In the genomic region with DNA sequence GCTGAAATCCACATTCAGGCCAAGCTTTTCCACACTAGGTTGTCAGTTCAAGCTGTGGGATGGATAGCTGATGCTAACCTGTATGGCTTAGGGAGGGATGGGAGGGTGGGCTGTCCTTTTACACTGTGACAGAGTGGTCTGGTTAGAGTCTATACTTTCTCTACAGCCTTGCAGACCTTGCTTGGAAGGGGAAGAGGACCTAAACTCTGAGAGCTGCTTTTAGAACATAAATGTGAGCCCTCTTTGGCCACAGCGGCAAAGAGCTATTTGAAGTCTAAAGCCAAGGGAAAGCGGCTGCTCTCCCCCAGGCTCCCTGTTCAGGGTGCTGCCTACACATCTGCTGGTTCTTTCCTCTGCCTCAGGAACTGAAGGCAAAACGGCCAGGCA, we compare ENCODE assay signal across 9 mouse cellular contexts. TPM values are rescaled to one million over a fixed set of nuclear protein-coding genes. Genes with fewer than 3 reads are reported as not detected.
A peak's percentile ranks its signal among the peaks of the same experiment; 100 is the strongest.
DNase-seq lines count a peak whose midpoint lies in the region; ATAC-seq and TF ChIP-seq lines count a peak whose summit lies in the region.
"Had no signal": no experiment of that assay in that cellular context is flagged by ENCODE, and none has a peak within 500 bp of the region (broad histone marks: within the 10 kb centered on the region; RNA-seq: fewer than 3 reads in every experiment).

No protein-coding gene starts in this region.

- H3K79me2 ChIP-seq in macrophage (ENCODE audit: inconsistent target) = peaks cover 53% of the 10 kb centered on the region

- WGBS in heart, embryonic 11.5 days (ENCODE audit: insufficient replicate concordance) = 26% methylated on average over 3 of the region's 3 CpGs
- WGBS in lung, postnatal 0 days = 17% methylated on average over 3 of the region's 3 CpGs
- 30% methylated on average over 3 of the region's 3 CpGs for WGBS in embryonic facial prominence, embryonic 14.5 days
- WGBS in macrophage (ENCODE audit: missing documents) = 0% methylated on average over 2 of the region's 3 CpGs

- no peak for DNase-seq in heart, postnatal 14 days
- peak; percentile 39 for DNase-seq in lung, postnatal 0 days (ENCODE audit: low spot score)
- no peak for DNase-seq in lung, postnatal 14 days
- DNase-seq in embryonic facial prominence, embryonic 14.5 days (ENCODE audit: low spot score) = no peak
- DNase-seq in cerebellum, adult 11-12 months = no peak
- DNase-seq: forebrain, postnatal 0 days had no signal

- no peaks in the 10 kb centered on the region for H3K27me3 ChIP-seq in heart, embryonic 11.5 days (ENCODE audit: control insufficient read depth, insufficient read depth, low read length)
- H3K27me3 ChIP-seq in lung, postnatal 0 days (replicated peaks; ENCODE audit: insufficient read depth, low read length) = no peaks in the 10 kb centered on the region
- no peaks in the 10 kb centered on the region for H3K27me3 ChIP-seq in embryonic facial prominence, embryonic 14.5 days (replicated peaks; ENCODE audit: control insufficient read depth, insufficient read depth, low read length)

- intact Hi-C loops in heart, postnatal 14 days (cut with DNase I) = no loop called here

- peak overlapping the region; percentile 88 for H3K9ac ChIP-seq in heart, embryonic 11.5 days (ENCODE audit: low read depth, low read length)
- H3K9ac ChIP-seq in lung, postnatal 0 days (replicated peaks; ENCODE audit: low read depth) = peak overlapping the region; percentile 81
- H3K9ac ChIP-seq in embryonic facial prominence, embryonic 14.5 days (ENCODE audit: low read depth, low read length) = peak overlapping the region; percentile 52

- H3K4me3 ChIP-seq in heart, embryonic 11.5 days (ENCODE audit: low read depth, low read length) = peak overlapping the region; percentile 56
- peak overlapping the region; percentile 57 for H3K4me3 ChIP-seq in lung, postnatal 0 days (ENCODE audit: low read depth, low read length)
- H3K4me3 ChIP-seq in embryonic facial prominence, embryonic 14.5 days (ENCODE audit: low read depth, low read length) = peak overlapping the region; percentile 39
- H3K4me3 ChIP-seq in macrophage (ENCODE audit: inconsistent target) = peak overlapping the region; percentile 97

- no peak for TF ChIP-seq CTCF in lung, postnatal 0 days (IDR thresholded peaks at IDR 0.05)

- H3K4me2 ChIP-seq in heart, embryonic 11.5 days = peak overlapping the region; percentile 76
- peak overlapping the region; percentile 60 for H3K4me2 ChIP-seq in lung, postnatal 0 days (replicated peaks; ENCODE audit: low read depth, low read length)
- H3K4me2 ChIP-seq in embryonic facial prominence, embryonic 14.5 days (ENCODE audit: low read depth, low read length) = peak overlapping the region; percentile 49

- ATAC-seq in heart, embryonic 11.5 days (replicated peaks; ENCODE audit: insufficient number of reproducible peaks, low FRiP score, low TSS enrichment) = no peak
- no peak for ATAC-seq in lung, postnatal 0 days
- ATAC-seq in embryonic facial prominence, embryonic 14.5 days (ENCODE audit: low read depth) = no peak
- ATAC-seq in inflammation-experienced regulatory T-cells, adult 6 months = no peak
- ATAC-seq: forebrain, postnatal 0 days had no signal

- no peaks in the 10 kb centered on the region for H3K36me3 ChIP-seq in heart, embryonic 11.5 days (ENCODE audit: control insufficient read depth, insufficient read depth, low read length)
- no peaks in the 10 kb centered on the region for H3K36me3 ChIP-seq in lung, postnatal 0 days (ENCODE audit: insufficient read depth, low read length)
- peaks cover 6% of the 10 kb centered on the region; the same call in 1 of the 2 replicates for H3K36me3 ChIP-seq in embryonic facial prominence, embryonic 14.5 days (ENCODE audit: control insufficient read depth, insufficient read depth, low read length)
- H3K36me3 ChIP-seq in macrophage (ENCODE audit: inconsistent target) = no peaks in the 10 kb centered on the region

- peak overlapping the region; percentile 94 for H3K27ac ChIP-seq in heart, embryonic 11.5 days (ENCODE audit: low read depth, low read length)
- H3K27ac ChIP-seq in lung, postnatal 0 days (ENCODE audit: low read length) = peak overlapping the region; percentile 97
- peak overlapping the region; percentile 65; the same call in 1 of the 2 replicates for H3K27ac ChIP-seq in embryonic facial prominence, embryonic 14.5 days (replicated peaks; ENCODE audit: low read depth, low read length)
- H3K27ac ChIP-seq in macrophage = peak overlapping the region; percentile 99

- no peak for TF ChIP-seq EP300 in lung, postnatal 0 days (IDR thresholded peaks at IDR 0.05)

- H3K4me1 ChIP-seq in heart, embryonic 11.5 days (ENCODE audit: control insufficient read depth, insufficient read depth, low read length) = peaks cover 20% of the 10 kb centered on the region
- H3K4me1 ChIP-seq in lung, postnatal 0 days (ENCODE audit: insufficient read depth, low read depth, low read length) = peaks cover 15% of the 10 kb centered on the region
- H3K4me1 ChIP-seq in embryonic facial prominence, embryonic 14.5 days (ENCODE audit: control insufficient read depth, insufficient read depth, low read length) = peaks cover 12% of the 10 kb centered on the region

- H3K9me3 ChIP-seq in heart, embryonic 11.5 days (replicated peaks; ENCODE audit: control insufficient read depth, low read length) = no peaks in the 10 kb centered on the region
- no peaks in the 10 kb centered on the region for H3K9me3 ChIP-seq in lung, postnatal 0 days (ENCODE audit: low read length)
- H3K9me3 ChIP-seq in embryonic facial prominence, embryonic 14.5 days (ENCODE audit: control insufficient read depth, low read length) = no peaks in the 10 kb centered on the region

RNA-seq across cellular contexts. Expression of gene Tubd1, which starts 40.8 kb away (rescaled TPM):
- 10.6 and 12.2 TPM in 2 replicates for polyA plus RNA-seq in heart, embryonic 11.5 days (2014; fragmentation: Nextera tagmentation; extraction: Ambion mirVana)
- total RNA-seq in heart, postnatal 14 days (2021) = 1 to 10 TPM; 5.9 to 7.1 TPM
- 7.3 and 7.5 TPM in 2 replicates for polyA plus RNA-seq in lung, postnatal 0 days (2015; fragmentation: Nextera tagmentation; extraction: Ambion mirVana)
- polyA plus RNA-seq in embryonic facial prominence, embryonic 14.5 days (2014; fragmentation: Nextera tagmentation; extraction: Ambion mirVana) = 10.8 and 12.7 TPM in 2 replicates
- total RNA-seq in macrophage (2018; cell fraction: chromatin; rRNA removed) = 10 to 100 TPM in 4 of 26 experiments, 1 to 10 TPM in 21, under 1 TPM in 1; 0.94 to 14.1 (median 6.1) TPM
- total RNA-seq in macrophage (2018; cell fraction: cytosol; rRNA removed) = 1 to 10 TPM; 1.9 to 6.5 (median 5.2) TPM
- 10 to 100 TPM in 3 of 26 experiments, 1 to 10 TPM in 22, under 1 TPM in 1; 0.81 to 13.4 (median 6.3) TPM for total RNA-seq in macrophage (2018; cell fraction: nucleus; rRNA removed)
- 4.1 to 5.8 TPM (median 4.5 TPM) in 3 replicates for polyA plus RNA-seq in macrophage (2018)
- 1 to 10 TPM; 4.8 to 8.2 (median 5.6) TPM for polyA plus RNA-seq in inflammation-experienced regulatory T-cells, adult 6 months (2017; shearing (Covaris generic))

RNA-seq across cellular contexts. Expression of gene Rps6kb1, which starts 41.0 kb away (rescaled TPM):
- polyA plus RNA-seq in heart, embryonic 11.5 days (2014; fragmentation: Nextera tagmentation; extraction: Ambion mirVana) = 43.4 and 50.0 TPM in 2 replicates
- 10 to 100 TPM; 22.5 to 24.4 TPM for total RNA-seq in heart, postnatal 14 days (2021)
- polyA plus RNA-seq in lung, postnatal 0 days (2015; fragmentation: Nextera tagmentation; extraction: Ambion mirVana) = 35.5 and 35.6 TPM in 2 replicates
- 60.5 and 66.1 TPM in 2 replicates for polyA plus RNA-seq in embryonic facial prominence, embryonic 14.5 days (2014; fragmentation: Nextera tagmentation; extraction: Ambion mirVana)
- 10 to 100 TPM; 43.2 to 98.0 (median 75.0) TPM for total RNA-seq in macrophage (2018; cell fraction: chromatin; rRNA removed)
- 10 to 100 TPM; 10.8 to 18.2 (median 14.3) TPM for total RNA-seq in macrophage (2018; cell fraction: cytosol; rRNA removed)
- total RNA-seq in macrophage (2018; cell fraction: nucleus; rRNA removed) = 10 to 100 TPM; 24.2 to 94.2 (median 46.2) TPM
- polyA plus RNA-seq in macrophage (2018) = 14.6 to 22.7 TPM (median 16.3 TPM) in 3 replicates
- polyA plus RNA-seq in inflammation-experienced regulatory T-cells, adult 6 months (2017; shearing (Covaris generic)) = 10 to 100 TPM; 56.3 to 59.1 (median 57.3) TPM

Comparison
In these comparisons a context has a peak if more than half of its experiments do, and no peak if none do; other contexts are left out.
1. H3K4me3 ChIP-seq: peak in every context shown above with its lines; median percentile 97 in macrophage; 57 in lung, postnatal 0 days; 56 in heart, embryonic 11.5 days; 39 in embryonic facial prominence, embryonic 14.5 days.